Mouse (Mus musculus) liver, adult 2 months (tissue): Measurements from ENCODE around the gene Exosc9. TPM values are rescaled to one million over a fixed set of nuclear protein-coding genes. Genes with fewer than 3 reads are reported as not detected.
A peak's percentile ranks its signal among the peaks of the same experiment; 100 is the strongest.
"Not testable (repeated sequence)": the region's sequence is repeated elsewhere in the genome, so short reads cannot be mapped to it uniquely, and the experiment has no call there.

ENCODE experiments used
- DNase-seq: peaks from one replicate; pipeline ENCODE4 v3.0.0-alpha.2; 2011; ENCODE audit warnings: low read depth, low spot score; ENCODE audit errors: extremely low read depth
- H3K27ac ChIP-seq: fragments of 200-500 bp; replicated peaks from 2 replicates; pipeline ENCODE4 v1.5.1; 2012; ENCODE audit warnings: low read depth, mild to moderate bottlenecking, control low read depth, inconsistent platforms, low read length; ENCODE audit not compliant: insufficient read depth
- H3K27me3 ChIP-seq: fragments of 200-500 bp; 2 replicates; pipeline ENCODE4 v1.6.1; 2012; ENCODE audit warnings: mild to moderate bottlenecking, moderate library complexity, low read length, inconsistent platforms; ENCODE audit not compliant: control insufficient read depth, insufficient read depth
- H3K36me3 ChIP-seq: fragments of 200-500 bp; 2 replicates; pipeline ENCODE4 v1.6.1; 2012; ENCODE audit warnings: low read length, inconsistent platforms; ENCODE audit not compliant: control insufficient read depth, insufficient read depth
- H3K4me1 ChIP-seq: fragments of 200-500 bp; 2 replicates; pipeline ENCODE4 v1.6.1; 2011; ENCODE audit warnings: low read length; ENCODE audit not compliant: control insufficient read depth, insufficient read depth
- H3K4me3 ChIP-seq: fragments of 200-500 bp; 2 replicates; pipeline ENCODE4 v1.5.1; 2011; ENCODE audit warnings: low read depth, mild to moderate bottlenecking, control low read depth, low read length, moderate library complexity; ENCODE audit not compliant: insufficient read depth
- H3K79me2 ChIP-seq: fragments of 200-500 bp; 2 replicates; pipeline ENCODE4 v1.6.1; 2012; ENCODE audit warnings: inconsistent platforms, mild to moderate bottlenecking, low read length, moderate library complexity; ENCODE audit not compliant: control insufficient read depth, insufficient read depth
- H3K9ac ChIP-seq: fragments of 200-500 bp; 2 replicates; pipeline ENCODE4 v1.6.1; 2012; ENCODE audit warnings: low read depth, mild to moderate bottlenecking, control low read depth, inconsistent platforms, low read length
- CTCF ChIP-seq: fragments of 200-500 bp; IDR thresholded peaks from 2 replicates; pipeline ENCODE4 v1.5.1; 2011; ENCODE audit warnings: low read depth, low read length, control low read depth
- POLR2A ChIP-seq: fragments of 200-500 bp; IDR thresholded peaks from 2 replicates; pipeline ENCODE4 v1.6.1; 2011; ENCODE audit warnings: low read length, control low read depth; ENCODE audit not compliant: insufficient read depth; ENCODE audit errors: extremely low read depth
- WGBS: fragments of 180-500 bp; shearing (Covaris S2); methylation state at CpG from one replicate; pipeline ENCODE4 v1.1.7; 2018; 5-methylcytosine and 5-hydroxymethylcytosine counted together
- polyA plus RNA-seq: library from polyadenylated mRNA; depleted of rRNA; stranded (reverse); fragments of >200 nt; gene quantifications from 2 replicates; pipeline ENCODE4 v1.2.3, GENCODE M21; 2012
- total RNA-seq: library from RNA; depleted of rRNA; stranded (reverse); fragments of >200 nt; gene quantifications from 2 replicates; pipeline ENCODE4 v1.2.3, GENCODE M21; 2014

Exosc9 gene
- total and polyA plus RNA-seq, 2 experiments: 6.3 to 15.6 TPM

DNA sequence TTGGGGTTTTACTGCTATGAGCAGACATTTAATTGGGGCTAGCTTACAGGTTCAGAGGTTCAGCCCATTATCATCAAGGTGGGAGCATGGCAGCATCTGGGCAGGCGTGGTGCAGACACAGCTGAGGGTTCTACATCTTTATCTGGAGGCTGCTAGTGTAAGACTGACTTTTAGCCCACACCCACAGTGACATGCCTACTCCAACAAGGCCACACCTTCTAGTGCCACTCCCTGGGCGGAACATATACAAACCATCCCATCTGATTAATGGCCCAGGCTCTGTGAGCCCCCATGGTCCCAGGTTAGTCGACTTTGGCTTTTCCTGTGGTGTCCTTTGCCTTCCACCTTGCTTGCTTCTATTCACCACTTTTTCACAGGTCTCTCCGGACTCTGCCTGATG, 7.2 kb downstream of the Exosc9 start:
- H3K9ac ChIP-seq: no peak overlapping the region
- H3K36me3 ChIP-seq: peaks cover 56% of the 10 kb centered on the region

DNA sequence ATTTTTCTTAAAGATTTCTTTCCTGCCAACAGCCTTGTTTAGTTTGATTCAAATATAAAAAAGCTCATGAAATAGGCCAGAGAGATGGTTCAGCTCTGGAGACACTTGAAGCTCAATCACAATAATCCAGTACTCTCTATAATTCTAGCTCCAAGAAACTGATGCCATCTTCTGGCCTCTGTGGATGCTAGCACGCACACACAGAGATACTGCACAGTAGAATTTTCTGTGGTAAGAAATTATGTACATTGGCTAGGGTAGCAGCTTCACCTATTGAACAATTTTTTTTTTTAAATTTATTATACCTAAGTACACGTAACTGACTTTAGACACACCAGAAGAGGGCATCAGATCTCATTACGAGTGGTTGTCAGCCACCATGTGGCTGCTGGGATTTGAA, 11.3 kb downstream of the Exosc9 start:
- no peak for DNase-seq
- peaks cover 45% of the 10 kb centered on the region for H3K36me3 ChIP-seq
- no peak overlapping the region for H3K9ac ChIP-seq
- no peak for TF ChIP-seq POLR2A
- TF ChIP-seq CTCF: no peak
- no peak overlapping the region for H3K27ac ChIP-seq
- no peaks in the 10 kb centered on the region for H3K4me1 ChIP-seq
- no peaks in the 10 kb centered on the region for H3K27me3 ChIP-seq
- 95% methylated on average over 3 of the region's 3 CpGs for WGBS
- no peak overlapping the region for H3K4me3 ChIP-seq
- H3K79me2 ChIP-seq: no peaks in the 10 kb centered on the region

More for the DNA sequence above, 7.2 kb downstream of the Exosc9 start:
- DNase-seq: no peak
- Histone ChIP-seq H3K4me1 (no peaks in the 10 kb centered on the region), H3K27ac (no peak overlapping the region), H3K79me2 (no peaks in the 10 kb centered on the region), H3K4me3 (no peak overlapping the region), H3K27me3 (no peaks in the 10 kb centered on the region)
- TF ChIP-seq CTCF: no peak
- no peak for TF ChIP-seq POLR2A
- 85% methylated on average over 4 of the region's 4 CpGs for WGBS

DNA sequence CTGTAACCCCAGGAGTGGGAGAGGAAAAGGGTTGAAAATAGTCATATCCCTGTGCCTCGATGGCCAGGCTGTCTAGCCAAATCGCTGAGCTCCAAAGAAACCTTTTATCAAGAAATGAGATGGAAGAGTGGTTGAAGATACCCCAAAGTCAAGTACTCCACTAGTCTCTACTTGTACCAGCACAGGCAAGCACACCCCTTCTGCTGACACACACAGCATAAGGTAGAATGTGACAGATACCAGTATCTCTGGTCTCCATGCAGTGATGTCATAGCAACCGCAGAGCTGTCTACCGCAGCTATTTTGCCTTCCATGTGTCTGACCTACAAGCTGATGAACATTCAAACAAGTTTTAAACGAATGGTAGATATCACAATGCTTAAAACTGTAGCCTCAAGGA, 17.4 kb downstream of the Exosc9 start:
- TF ChIP-seq POLR2A (no peak), CTCF (no peak)
- H3K27me3 ChIP-seq: no peaks in the 10 kb centered on the region
- no peak overlapping the region for H3K4me3 ChIP-seq
- no peak overlapping the region for H3K27ac ChIP-seq
- peaks cover 12% of the 10 kb centered on the region for H3K36me3 ChIP-seq
- H3K79me2 ChIP-seq: peaks cover 5% of the 10 kb centered on the region; the same call in 1 of the 2 replicates
- DNase-seq: no peak
- WGBS: 77% methylated on average over 5 of the region's 5 CpGs
- H3K4me1 ChIP-seq: peaks cover 3% of the 10 kb centered on the region; the same call in 1 of the 2 replicates
- no peak overlapping the region for H3K9ac ChIP-seq

DNA sequence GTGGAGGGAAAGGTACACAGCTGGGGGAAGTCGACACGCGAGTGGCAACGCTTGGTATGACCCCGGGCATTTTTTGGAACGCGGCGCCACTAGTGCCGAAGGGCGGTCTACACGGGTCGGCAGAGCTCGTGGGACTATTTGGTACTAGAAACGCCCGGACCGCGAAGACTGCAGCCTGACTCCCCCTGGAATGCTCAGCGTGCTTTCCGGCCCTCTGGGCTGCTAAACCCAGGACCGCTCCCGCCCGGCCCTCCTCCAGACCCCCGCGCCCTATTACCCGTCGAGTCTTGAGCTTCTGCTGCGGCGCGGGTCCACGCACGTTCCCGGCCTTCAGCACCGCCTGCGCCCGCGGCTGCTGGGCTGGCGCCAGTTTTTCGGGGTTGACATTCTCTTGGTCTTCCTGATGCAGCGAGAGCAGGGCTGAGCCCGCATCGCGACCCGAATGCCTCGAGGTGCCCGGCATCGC, 19.0 kb downstream of the Exosc9 start:
- Histone ChIP-seq H3K27ac (no peak overlapping the region), H3K4me3 (peak overlapping the region; percentile 67), H3K4me1 (peaks cover 3% of the 10 kb centered on the region; the same call in 1 of the 2 replicates), H3K9ac (peak overlapping the region; percentile 30; the same call in 1 of the 2 replicates), H3K36me3 (peaks cover 6% of the 10 kb centered on the region; the same call in 1 of the 2 replicates), H3K79me2 (peaks cover 5% of the 10 kb centered on the region; the same call in 1 of the 2 replicates), H3K27me3 (no peaks in the 10 kb centered on the region)
- TF ChIP-seq CTCF: no peak
- TF ChIP-seq POLR2A: no peak
- WGBS: under 1% methylated on average over 46 of the region's 46 CpGs
- no peak for DNase-seq

DNA sequence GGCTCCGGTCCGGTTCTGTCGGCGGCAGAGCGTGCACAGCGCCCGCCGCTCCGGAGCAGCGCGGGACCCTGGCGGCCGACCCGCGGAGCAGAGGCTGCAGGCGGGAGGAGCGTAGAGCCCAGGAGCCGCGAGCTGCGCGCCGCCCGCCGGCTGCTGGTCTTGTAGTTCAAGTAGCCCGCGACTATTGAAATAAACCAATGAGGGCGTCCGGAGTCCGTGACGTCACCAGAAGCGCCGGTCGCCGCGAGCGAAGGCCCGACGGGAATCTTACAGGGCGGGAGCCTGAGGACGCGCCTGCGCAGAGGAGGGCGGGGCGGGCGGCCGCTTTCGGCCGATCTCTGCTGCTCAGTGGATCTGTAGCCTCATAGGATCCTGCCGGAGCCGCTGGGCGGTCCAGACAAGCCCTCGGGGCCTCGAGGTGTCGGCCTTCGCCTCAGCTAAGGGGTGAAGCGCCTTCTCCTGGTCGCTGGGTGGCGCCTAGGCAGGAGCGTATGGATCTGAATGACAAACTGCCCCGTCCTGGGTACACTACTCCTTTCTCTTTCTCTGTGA, 19.5 kb downstream of the Exosc9 start, which contains the start of gene Ccna2:
Ccna2 (minus strand) TSS at position 324 of the 552 bp plus-strand sequence.
- Histone ChIP-seq H3K36me3 (peaks cover 2% of the 10 kb centered on the region; the same call in 1 of the 2 replicates), H3K27me3 (no peaks in the 10 kb centered on the region), H3K9ac (peak within 1 kb of the TSS; percentile 30; the same call in 1 of the 2 replicates), H3K79me2 (peaks cover 5% of the 10 kb centered on the region; the same call in 1 of the 2 replicates), H3K4me3 (peak within 1 kb of the TSS; percentile 67), H3K4me1 (peaks cover 3% of the 10 kb centered on the region; the same call in 1 of the 2 replicates), H3K27ac (no peak within 1 kb of the TSS)
- peak; percentile 78 for TF ChIP-seq CTCF
- TF ChIP-seq POLR2A: no peak
- DNase-seq: peak; percentile 91
- WGBS: under 1% methylated on average over 60 of the region's 60 CpGs

DNA sequence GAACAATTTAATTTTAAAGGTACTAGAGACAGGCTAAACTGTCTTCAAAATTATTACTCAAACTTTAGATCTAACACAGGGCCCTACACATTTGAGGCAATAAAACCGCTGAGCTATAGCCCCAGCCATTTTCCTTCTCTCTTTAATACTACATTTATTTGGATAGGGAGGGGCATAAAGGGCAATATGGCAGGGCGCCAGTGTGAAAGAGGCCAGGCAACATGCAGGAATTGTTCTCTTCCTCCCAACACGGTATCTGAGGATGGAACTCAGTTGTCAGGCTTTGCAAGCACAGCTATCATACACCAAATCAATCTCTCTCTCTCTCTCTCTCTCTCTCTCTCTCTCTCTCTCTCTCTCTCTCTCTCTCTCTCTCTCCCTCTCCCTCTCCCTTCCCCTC, 46.4 kb downstream of the Exosc9 start:
- TF ChIP-seq CTCF (no peak), POLR2A (no peak)
- H3K4me1 ChIP-seq: no peaks in the 10 kb centered on the region
- peaks cover 15% of the 10 kb centered on the region; the same call in 1 of the 2 replicates for H3K36me3 ChIP-seq
- no peaks in the 10 kb centered on the region for H3K79me2 ChIP-seq
- no peak for DNase-seq
- no peak overlapping the region for H3K27ac ChIP-seq
- H3K9ac ChIP-seq: no peak overlapping the region
- no peak overlapping the region for H3K4me3 ChIP-seq
- no peaks in the 10 kb centered on the region for H3K27me3 ChIP-seq
- WGBS: 73% methylated on average over 3 of the region's 3 CpGs

DNA sequence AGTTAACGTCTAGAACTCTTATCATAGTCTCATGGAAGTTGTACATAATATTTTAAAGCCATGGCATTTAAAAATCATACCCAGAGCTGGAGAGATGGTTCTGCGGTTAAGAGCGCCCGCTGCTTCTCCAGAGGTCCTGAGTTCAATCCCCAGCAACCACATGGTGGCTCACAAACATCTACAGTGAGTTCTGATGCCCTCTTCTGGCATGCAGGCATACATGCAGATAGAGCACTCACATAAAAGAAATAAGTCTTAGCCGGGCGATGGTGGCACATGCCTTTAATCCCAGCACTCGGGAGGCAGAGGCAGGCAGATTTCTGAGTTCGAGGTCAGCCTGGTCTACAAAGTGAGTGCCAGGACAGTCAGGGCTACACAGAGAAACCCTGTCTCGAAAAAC, 47.4 kb downstream of the Exosc9 start:
- WGBS: 91% methylated on average over 9 of the region's 9 CpGs
- not testable (repeated sequence) for H3K27me3 ChIP-seq, DNase-seq, H3K4me3 ChIP-seq, H3K79me2 ChIP-seq, H3K4me1 ChIP-seq, H3K9ac ChIP-seq, H3K27ac ChIP-seq
- peaks cover 14% of the 10 kb centered on the region; the same call in 1 of the 2 replicates for H3K36me3 ChIP-seq
